Comparison of ENCODE assay signal across 10 mouse cellular contexts in genomic region chr7:62375658-62376057, GRCm38 (mm10). TPM values are rescaled to one million over a fixed set of nuclear protein-coding genes. Genes with fewer than 3 reads are reported as not detected.
DNase-seq lines count a peak whose midpoint lies in the region; ATAC-seq and TF ChIP-seq lines count a peak whose summit lies in the region.
"Had no signal": no experiment of that assay in that cellular context is flagged by ENCODE, and none has a peak within 500 bp of the region (broad histone marks: within the 10 kb centered on the region; RNA-seq: fewer than 3 reads in every experiment).

No protein-coding gene starts in this region.

- H3K4me1 ChIP-seq in liver, embryonic 14.5 days (replicated peaks; ENCODE audit: control insufficient read depth in 2 of 2, insufficient read depth in 2 of 2, low read length in 1 of 2), result no peaks in the 10 kb centered on the region
- H3K4me1 ChIP-seq in liver, embryonic 12.5 days, result no peaks in the 10 kb centered on the region
- H3K4me1 ChIP-seq in neural tube, embryonic 13.5 days (replicated peaks), result peaks cover 15% of the 10 kb centered on the region
- H3K4me1 ChIP-seq: lung, embryonic 15.5 days had no signal

- no peak overlapping the region for H3K4me3 ChIP-seq in liver, embryonic 14.5 days (ENCODE audit: insufficient read depth in 1 of 2, low read depth in 2 of 2, low read length in 2 of 2)
- no peak overlapping the region for H3K4me3 ChIP-seq in liver, embryonic 12.5 days
- H3K4me3 ChIP-seq in neural tube, embryonic 13.5 days, result no peak overlapping the region

- no peak for TF ChIP-seq EP300 in liver, embryonic 14.5 days (IDR thresholded peaks at IDR 0.05; ENCODE audit: low read depth)

- no peak for TF ChIP-seq POLR2A in brain, embryonic 14.5 days (IDR thresholded peaks at IDR 0.05; ENCODE audit: borderline replicate concordance, extremely low read depth, insufficient read depth, insufficient read length, poor library complexity, severe bottlenecking)

- no peak overlapping the region for H3K4me2 ChIP-seq in liver, embryonic 14.5 days (ENCODE audit: low read depth)
- H3K4me2 ChIP-seq in liver, embryonic 12.5 days, result no peak overlapping the region
- peak overlapping the region; percentile 65 for H3K4me2 ChIP-seq in neural tube, embryonic 13.5 days

- no peak for ATAC-seq in liver, embryonic 14.5 days (ENCODE audit: insufficient read depth)
- ATAC-seq in liver, embryonic 12.5 days, result no peak
- ATAC-seq in neural tube, embryonic 13.5 days (ENCODE audit: low read depth), result no peak
- ATAC-seq in monocyte, adult 5-6 weeks (replicated peaks; ENCODE audit: insufficient number of reproducible peaks, low FRiP score, low TSS enrichment, poor library complexity, severe bottlenecking), result no peak

- DNase-seq in gastrocnemius, postnatal 10 days, result peak; percentile 19
- DNase-seq in gastrocnemius, adult 18-20 months (ENCODE audit: low spot score), result no peak
- no peak for DNase-seq in liver, embryonic 14.5 days (ENCODE audit: low read depth in 3 of 3, low spot score in 3 of 3)
- peak; percentile 74 for DNase-seq in brain, embryonic 14.5 days (ENCODE audit: low read depth)
- no peak for DNase-seq in frontal cortex, postnatal 36 days (ENCODE audit: low spot score in 2 of 2)

- no peaks in the 10 kb centered on the region for H3K9me3 ChIP-seq in liver, embryonic 14.5 days (ENCODE audit: control insufficient read depth, low read length)
- H3K9me3 ChIP-seq in liver, embryonic 12.5 days (replicated peaks), result 0 out of 2 replicates have a peak, but pooled peaks cover 4% of the 10 kb centered on the region
- H3K9me3 ChIP-seq in neural tube, embryonic 13.5 days, result peaks cover 18% of the 10 kb centered on the region; the same call in 1 of the 2 replicates
- H3K9me3 ChIP-seq: lung, embryonic 15.5 days had no signal

- WGBS in liver, embryonic 14.5 days (ENCODE audit: insufficient replicate concordance), result 19% methylated on average over 4 of the region's 4 CpGs
- WGBS in liver, embryonic 12.5 days (ENCODE audit: insufficient replicate concordance), result 21% methylated on average over 4 of the region's 4 CpGs
- WGBS in neural tube, embryonic 13.5 days, result 33% methylated on average over 4 of the region's 4 CpGs

- no peaks in the 10 kb centered on the region for H3K27me3 ChIP-seq in liver, embryonic 14.5 days (ENCODE audit: control insufficient read depth, insufficient read depth, low read length)
- peaks cover 8% of the 10 kb centered on the region; the same call in 1 of the 2 replicates for H3K27me3 ChIP-seq in liver, embryonic 12.5 days (replicated peaks)
- no peaks in the 10 kb centered on the region for H3K27me3 ChIP-seq in neural tube, embryonic 13.5 days
- H3K27me3 ChIP-seq: lung, embryonic 15.5 days had no signal

- TF ChIP-seq CTCF in liver, embryonic 14.5 days (IDR thresholded peaks at IDR 0.05; ENCODE audit: low read depth), result 0 out of 2 replicates have a peak, but pooled peaks have one; percentile 13
- TF ChIP-seq CTCF in brain, embryonic 14.5 days (IDR thresholded peaks at IDR 0.05; ENCODE audit: borderline replicate concordance, extremely low read depth, insufficient read depth, insufficient read length), result peak; percentile 53; the same call in 1 of the 2 replicates

- no peak overlapping the region for H3K9ac ChIP-seq in liver, embryonic 14.5 days (replicated peaks)
- H3K9ac ChIP-seq in liver, embryonic 12.5 days, result no peak overlapping the region
- H3K9ac ChIP-seq in neural tube, embryonic 13.5 days, result no peak overlapping the region
- H3K9ac ChIP-seq: lung, embryonic 15.5 days had no signal

- H3K36me3 ChIP-seq in liver, embryonic 14.5 days (replicated peaks; ENCODE audit: control insufficient read depth, insufficient read depth, low read depth), result no peaks in the 10 kb centered on the region
- H3K36me3 ChIP-seq in liver, embryonic 12.5 days, result no peaks in the 10 kb centered on the region
- H3K36me3 ChIP-seq in neural tube, embryonic 13.5 days, result no peaks in the 10 kb centered on the region
- H3K36me3 ChIP-seq: lung, embryonic 15.5 days had no signal

- no peak overlapping the region for H3K27ac ChIP-seq in liver, embryonic 14.5 days
- H3K27ac ChIP-seq in liver, embryonic 12.5 days, result no peak overlapping the region
- no peak overlapping the region for H3K27ac ChIP-seq in neural tube, embryonic 13.5 days (replicated peaks)
- H3K27ac ChIP-seq: lung, embryonic 15.5 days had no signal

RNA-seq across cellular contexts. Expression of gene Magel2, which starts 1.2 kb away (rescaled TPM):
- 1 to 10 TPM; 1.4 to 1.8 TPM for total RNA-seq in gastrocnemius, postnatal 10 days (2021)
- total RNA-seq in gastrocnemius, adult 18-20 months (2021), result not detected
- polyA plus RNA-seq in liver, embryonic 14.5 days (2012; rRNA removed), result 0.04 and 0.12 TPM in 2 replicates
- polyA plus RNA-seq in liver, embryonic 14.5 days (2014; fragmentation: Nextera tagmentation; extraction: Ambion mirVana), result 0.04 TPM in 1 of 2 replicates, not detected in the other
- polyA plus RNA-seq in liver, embryonic 12.5 days (2016; fragmentation: Nextera tagmentation; extraction: Ambion mirVana), result 0.08 and 0.11 TPM in 2 replicates
- polyA plus RNA-seq in brain, embryonic 14.5 days (2012; rRNA removed), result 71.9 and 93.0 TPM in 2 replicates
- polyA plus RNA-seq in neural tube, embryonic 13.5 days (2015; fragmentation: Nextera tagmentation; extraction: Ambion mirVana), result 9.7 and 9.9 TPM in 2 replicates
- total RNA-seq in monocyte, adult 5-6 weeks (2017), result not detected in 3 replicates
- total RNA-seq: common myeloid progenitor, adult 5-6 weeks had no signal

RNA-seq across cellular contexts. Expression of gene Ndn, which starts 29.3 kb away (rescaled TPM):
- total RNA-seq in gastrocnemius, postnatal 10 days (2021), result 10 to 100 TPM; 45.3 to 54.6 TPM
- total RNA-seq in gastrocnemius, adult 18-20 months (2021), result 1 to 10 TPM; 2.2 to 2.8 TPM
- 2.2 and 2.3 TPM in 2 replicates for polyA plus RNA-seq in liver, embryonic 14.5 days (2012; rRNA removed)
- 4.0 and 4.2 TPM in 2 replicates for polyA plus RNA-seq in liver, embryonic 14.5 days (2014; fragmentation: Nextera tagmentation; extraction: Ambion mirVana)
- 11.2 and 11.3 TPM in 2 replicates for polyA plus RNA-seq in liver, embryonic 12.5 days (2016; fragmentation: Nextera tagmentation; extraction: Ambion mirVana)
- 461 and 473 TPM in 2 replicates for polyA plus RNA-seq in brain, embryonic 14.5 days (2012; rRNA removed)
- polyA plus RNA-seq in neural tube, embryonic 13.5 days (2015; fragmentation: Nextera tagmentation; extraction: Ambion mirVana), result 320 and 343 TPM in 2 replicates
- total RNA-seq in monocyte, adult 5-6 weeks (2017), result not detected in 3 replicates
- total RNA-seq: common myeloid progenitor, adult 5-6 weeks had no signal

RNA-seq across cellular contexts. Expression of gene Mkrn3, which starts 44.3 kb away (rescaled TPM):
- 1 to 10 TPM in 1 of 2 experiments, under 1 TPM in 1; 0.80 to 1.0 TPM for total RNA-seq in gastrocnemius, postnatal 10 days (2021)
- total RNA-seq in gastrocnemius, adult 18-20 months (2021), result under 1 TPM; 0.14 to 0.17 TPM
- 0.29 and 0.36 TPM in 2 replicates for polyA plus RNA-seq in liver, embryonic 14.5 days (2012; rRNA removed)
- 0.28 TPM in 2 replicates for polyA plus RNA-seq in liver, embryonic 14.5 days (2014; fragmentation: Nextera tagmentation; extraction: Ambion mirVana)
- 1.1 and 1.4 TPM in 2 replicates for polyA plus RNA-seq in liver, embryonic 12.5 days (2016; fragmentation: Nextera tagmentation; extraction: Ambion mirVana)
- polyA plus RNA-seq in brain, embryonic 14.5 days (2012; rRNA removed), result 17.2 and 23.3 TPM in 2 replicates
- polyA plus RNA-seq in neural tube, embryonic 13.5 days (2015; fragmentation: Nextera tagmentation; extraction: Ambion mirVana), result 14.4 and 16.7 TPM in 2 replicates
- total RNA-seq in monocyte, adult 5-6 weeks (2017), result 0.39 TPM in 1 of 3 replicates, not detected in the others

Comparison
In these comparisons a context has a peak if more than half of its experiments do, and no peak if none do; other contexts are left out.
1. DNase-seq: peak in gastrocnemius, postnatal 10 days (single experiment) and brain, embryonic 14.5 days (single experiment); none in gastrocnemius, adult 18-20 months (single experiment), liver, embryonic 14.5 days (0 of 3) and frontal cortex, postnatal 36 days (0 of 2).
2. RNA of gene Ndn, which starts 29.3 kb away (polyA plus RNA-seq): 461 to 473 TPM in brain, embryonic 14.5 days and 320 to 343 TPM in neural tube, embryonic 13.5 days; 11.2 to 11.3 TPM in liver, embryonic 12.5 days and 2.2 to 4.2 TPM in liver, embryonic 14.5 days; every median in the first group is over 10 times any median in the second.